Mouse (Mus musculus) cerebellum, adult 11 months (tissue): ENCODE results near the gene Flt1.

Experiments
- DNase-seq: peaks from one replicate; pipeline ENCODE4 v3.0.0; 2022

Gene Flt1

DNA sequence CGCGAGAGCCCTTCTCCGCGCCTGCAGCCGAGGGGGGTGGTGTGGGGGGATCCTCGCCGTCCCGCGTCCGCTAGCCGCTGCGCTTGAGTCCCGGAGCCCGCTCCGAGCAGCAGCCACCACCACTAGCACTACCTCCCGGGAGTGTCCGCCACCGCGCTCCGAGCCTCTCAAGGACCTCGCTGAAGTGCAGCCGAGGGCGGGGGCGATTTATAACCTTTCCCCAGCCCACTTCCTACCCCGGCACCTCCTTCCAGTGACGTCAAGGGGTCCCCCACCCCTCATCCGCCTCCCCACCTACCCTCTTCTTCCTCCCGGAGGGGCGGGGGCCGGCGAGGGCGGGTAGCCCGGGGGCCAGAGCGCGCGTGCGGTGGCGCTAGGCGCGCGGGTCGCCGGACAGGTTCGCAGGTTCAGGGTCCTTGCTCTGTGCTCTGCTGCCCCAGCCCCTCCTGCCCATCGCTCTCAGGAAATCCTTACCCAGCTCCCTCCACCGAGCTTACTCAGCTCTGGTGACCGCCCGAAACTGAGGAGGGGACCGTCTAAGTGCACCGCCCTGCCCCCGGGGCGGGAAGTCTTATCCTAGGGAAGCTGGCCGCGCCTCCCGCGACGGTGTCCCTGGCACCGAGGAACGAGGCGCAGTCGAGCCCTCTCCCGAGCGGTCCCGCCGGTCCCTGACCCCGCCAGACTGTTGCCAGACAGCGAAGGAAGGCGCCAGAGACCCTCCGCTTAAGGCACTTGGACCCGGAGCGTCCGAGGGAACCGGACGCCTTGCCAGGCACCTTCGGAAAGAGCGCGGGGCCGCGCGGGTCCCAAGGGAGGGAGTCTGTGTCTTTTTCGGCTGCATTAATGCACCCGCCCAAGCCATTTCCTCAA, at the start of gene Flt1:
Gene Flt1, minus strand, starts transcription at position 181 of the 870 bp plus-strand sequence.
- DNase-seq = no peak

GRCm38 (mm10) chr5:147775222-147775621, 49.4 kb upstream of the Flt1 start:
- no peak for DNase-seq

DNA sequence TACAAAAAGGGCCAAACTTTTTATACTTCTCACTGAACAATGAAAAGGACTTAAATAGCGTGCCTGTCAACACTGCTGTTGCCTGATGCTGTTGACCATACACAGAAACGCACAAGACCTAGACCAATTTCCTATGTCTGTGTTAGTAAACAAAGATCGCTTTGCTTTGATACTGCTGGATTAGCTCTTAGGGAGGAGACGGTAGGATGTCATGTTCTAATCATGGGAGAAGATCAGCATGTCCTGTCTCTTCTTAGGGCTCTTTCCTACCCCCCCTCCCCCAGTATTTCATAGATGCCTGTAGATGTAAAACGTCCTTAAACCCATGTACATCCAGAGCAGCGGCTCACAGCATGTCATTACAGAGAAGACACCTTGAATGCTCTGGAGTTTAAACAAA, 44.1 kb upstream of the Flt1 start:
- no peak for DNase-seq

- no peak for DNase-seq
Observed at GRCm38 (mm10) chr5:147764061-147764460, 38.2 kb upstream of the Flt1 start.

DNA sequence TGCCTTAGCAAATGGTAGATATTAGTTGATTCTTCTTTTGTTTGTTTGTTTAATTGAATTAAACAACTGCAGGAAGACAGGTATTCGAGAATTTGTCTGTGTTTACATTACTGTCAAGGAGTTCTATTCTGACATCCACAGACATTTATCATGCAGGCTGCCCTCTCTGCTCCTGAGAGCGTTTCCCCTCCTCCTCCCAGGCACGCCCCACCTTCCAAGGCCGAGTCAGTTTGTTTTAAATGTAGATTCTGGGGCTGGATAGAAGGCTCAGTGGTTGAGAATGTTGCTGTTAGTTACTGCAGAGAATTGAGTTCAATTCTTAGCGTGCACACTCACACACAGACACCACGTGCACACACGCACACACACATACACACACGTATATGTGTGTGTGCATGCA, 36.2 kb upstream of the Flt1 start:
- no peak for DNase-seq

GRCm38 (mm10) chr5:147761275-147761674, 35.5 kb upstream of the Flt1 start:
- DNase-seq = no peak

GRCm38 (mm10) chr5:147758640-147759319, 33.0 kb upstream of the Flt1 start:
- DNase-seq = no peak

DNA sequence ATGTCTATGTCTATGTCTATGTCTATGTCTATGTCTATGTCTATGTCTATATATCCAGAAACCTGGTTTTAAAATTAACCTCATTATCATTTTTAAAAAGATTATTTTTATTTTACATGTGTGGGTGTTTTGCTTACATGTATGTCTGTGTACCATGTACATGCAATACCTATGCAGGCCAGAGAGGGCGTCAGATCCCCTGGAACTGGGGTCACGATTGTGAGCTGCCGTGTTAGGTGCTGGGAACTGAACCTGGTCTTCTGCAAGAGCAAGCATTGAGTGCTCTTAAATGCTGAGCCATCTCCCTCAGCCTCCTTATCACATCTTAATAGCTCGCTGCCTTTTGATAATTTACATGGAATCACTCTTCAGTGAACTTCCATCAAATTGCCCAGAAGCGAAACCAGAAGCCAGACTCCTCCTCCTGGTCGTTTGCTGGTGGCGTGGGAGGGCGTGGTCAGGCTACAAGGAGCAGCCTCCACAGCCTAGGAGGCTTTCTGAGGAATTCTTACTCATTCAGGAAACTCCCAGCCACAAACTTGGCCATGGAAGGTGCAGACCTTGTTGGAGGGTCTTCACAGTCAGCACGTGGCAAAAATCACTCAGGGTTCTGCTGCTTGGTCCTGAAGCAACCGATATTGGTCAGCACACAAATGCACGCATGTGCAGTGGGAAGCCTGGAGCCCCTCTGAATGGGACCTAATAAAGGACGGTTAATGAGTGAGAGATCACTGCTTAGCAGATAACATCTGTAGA, 32.2 kb upstream of the Flt1 start:
- no peak for DNase-seq

GRCm38 (mm10) chr5:147752914-147753341, 27.1 kb upstream of the Flt1 start:
- DNase-seq = no peak

DNA sequence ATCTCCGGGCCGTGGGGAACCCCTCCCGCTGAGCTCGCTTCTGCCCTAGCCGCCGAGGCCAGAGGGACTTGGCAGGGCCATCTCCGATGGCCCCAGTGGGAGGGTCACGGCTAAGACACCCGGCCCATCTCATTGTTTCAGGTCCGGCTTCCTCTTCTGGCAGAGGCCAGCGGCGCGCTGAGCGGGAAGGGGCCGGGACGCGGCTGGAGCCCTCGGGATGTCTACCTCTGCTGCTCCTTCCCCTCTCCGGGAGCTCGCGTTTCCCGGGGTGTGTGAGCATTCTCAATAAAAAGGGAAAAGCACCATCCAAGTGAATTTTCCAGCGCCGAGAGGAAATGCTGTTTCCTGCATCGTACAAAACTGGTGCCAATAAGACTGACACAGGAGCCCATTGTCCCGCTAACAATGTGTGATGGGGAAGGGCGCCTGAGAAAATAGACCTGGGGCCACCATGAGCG, 25.9 kb upstream of the Flt1 start:
- no peak for DNase-seq

- DNase-seq = no peak
Observed at GRCm38 (mm10) chr5:147749972-147750371, 24.2 kb upstream of the Flt1 start.

DNA sequence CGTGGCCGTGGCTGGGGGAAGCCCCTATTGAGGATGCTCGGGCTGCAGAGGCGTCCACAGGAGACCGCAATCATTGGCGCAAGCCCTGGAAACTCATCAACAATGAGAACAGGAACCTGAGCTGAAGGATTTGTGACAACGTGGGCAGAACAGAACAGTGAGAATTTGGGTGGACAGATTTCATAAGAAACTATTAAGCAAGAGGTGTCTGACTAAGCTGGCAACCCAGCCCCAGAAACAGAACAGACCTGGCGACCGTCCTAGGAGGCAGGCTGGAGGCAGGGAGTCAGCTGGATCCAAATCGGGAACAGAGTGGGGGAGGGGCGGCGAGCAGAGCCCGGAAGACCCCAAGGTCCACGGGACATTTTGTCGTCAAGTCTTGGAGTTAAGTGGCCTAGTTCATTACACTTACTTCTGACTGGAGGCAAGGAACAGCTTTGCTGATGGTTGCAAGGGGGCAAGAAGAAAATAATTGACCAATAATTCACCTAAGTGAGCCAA, 22.3 kb upstream of the Flt1 start:
- DNase-seq = no peak

DNA sequence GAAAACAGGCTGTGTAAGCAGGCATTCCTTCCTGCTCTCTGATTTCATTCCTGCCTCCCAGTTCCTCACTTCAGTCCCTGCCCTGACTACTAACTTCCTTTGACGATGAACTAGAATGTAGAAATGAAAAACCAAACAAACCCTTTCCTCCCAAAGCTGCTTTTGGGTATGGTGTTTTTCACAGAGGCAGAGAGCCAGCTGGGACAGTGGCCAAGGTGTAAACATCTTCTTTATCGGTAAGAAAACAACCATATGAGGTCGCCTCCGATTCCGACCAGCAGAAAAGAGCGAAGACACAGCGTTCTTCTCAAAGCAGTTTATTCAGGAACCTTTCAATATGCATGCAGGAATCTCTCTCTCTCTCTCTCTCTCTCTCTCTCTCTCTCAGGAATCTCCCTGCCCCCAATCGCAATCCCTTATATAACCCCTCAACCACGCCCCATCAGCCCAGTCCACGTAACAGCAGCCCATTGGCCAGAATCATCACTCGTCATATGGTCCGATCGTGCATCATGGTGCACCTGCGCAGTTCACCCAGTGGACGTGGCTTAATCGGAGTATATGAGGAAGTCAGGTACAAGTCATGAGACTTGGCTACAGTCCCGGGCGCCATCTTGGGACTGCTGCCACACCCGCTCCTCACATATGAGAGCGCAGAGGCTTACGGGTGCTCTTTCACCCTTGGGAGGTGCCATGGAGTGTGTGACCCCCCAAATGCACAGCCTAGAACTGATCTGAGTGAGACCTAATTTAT, 19.3 kb upstream of the Flt1 start:
- no peak for DNase-seq

DNA sequence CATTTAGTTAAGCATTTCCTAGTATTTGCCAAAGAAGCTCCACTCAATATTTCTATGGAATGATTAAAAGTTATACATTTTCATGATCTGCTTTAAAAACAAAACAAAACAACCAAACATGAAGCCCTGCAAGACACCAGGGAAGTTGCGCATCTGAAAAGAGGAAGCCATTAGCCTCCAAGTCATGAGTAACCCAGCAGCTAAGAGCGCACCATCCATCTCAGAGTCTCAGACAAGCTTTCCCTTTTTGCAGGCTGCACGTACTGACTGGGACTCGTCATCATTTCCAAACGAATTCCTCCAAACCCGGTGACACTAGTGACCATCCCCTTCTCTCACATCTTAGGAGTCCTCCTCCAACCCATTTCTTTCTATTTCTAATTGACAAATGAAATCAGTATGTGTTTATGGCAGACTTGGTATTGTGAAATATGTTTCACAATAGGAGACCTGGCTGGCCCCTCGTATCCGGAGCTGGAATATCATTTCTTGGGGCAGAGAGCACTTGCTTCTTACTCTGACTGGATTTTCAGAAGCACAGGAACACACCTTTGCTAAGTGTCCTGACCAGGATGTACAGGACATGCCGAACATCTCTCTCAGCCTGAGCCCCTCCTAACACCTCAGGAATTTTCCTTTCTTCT, 16.8 kb upstream of the Flt1 start:
- no peak for DNase-seq

GRCm38 (mm10) chr5:147736766-147737280, 11.0 kb upstream of the Flt1 start:
- no peak for DNase-seq

GRCm38 (mm10) chr5:147733682-147734081, 7.9 kb upstream of the Flt1 start:
- no peak for DNase-seq

- no peak for DNase-seq
Observed at GRCm38 (mm10) chr5:147732926-147733325, 7.1 kb upstream of the Flt1 start.

DNA sequence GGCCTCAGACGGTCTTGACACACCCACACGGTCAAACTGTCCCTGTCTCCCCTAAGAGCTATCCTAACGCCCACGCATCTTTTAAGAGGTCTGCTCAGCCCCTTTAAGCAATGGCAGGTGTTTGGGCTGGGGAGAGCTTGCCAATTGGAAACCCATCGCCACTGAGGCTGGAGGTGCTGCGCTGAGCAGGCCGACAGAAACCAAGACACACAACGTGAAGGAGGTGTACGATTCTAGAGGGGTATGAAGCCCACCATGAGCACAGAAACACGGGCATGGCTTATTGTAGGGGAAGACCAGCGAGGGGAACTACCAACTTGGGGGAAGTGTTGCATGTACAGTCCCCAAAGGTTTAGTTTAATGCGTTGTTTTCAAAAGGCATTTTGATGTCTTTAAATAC, 1.7 kb upstream of the Flt1 start:
- no peak for DNase-seq

- no peak for DNase-seq
Observed at GRCm38 (mm10) chr5:147726701-147727393, 1.0 kb upstream of the Flt1 start.

- no peak for DNase-seq
Observed at GRCm38 (mm10) chr5:147724945-147725830, 623 bp downstream of the Flt1 start.
